Mouse (Mus musculus) limb, embryonic 15.5 days (tissue): ENCODE results near the gene Trub1. TPM values are rescaled to one million over a fixed set of nuclear protein-coding genes. Genes with fewer than 3 reads are reported as not detected.
A peak's percentile ranks its signal among the peaks of the same experiment; 100 is the strongest.

ENCODE experiments used
- ATAC-seq: fragments of 200-750 bp; cut with Nextera tagmentation; 2 replicates; pipeline ENCODE4 v1.8.0; 2017; ENCODE audit warnings: low read depth, moderate TSS enrichment; ENCODE audit not compliant: insufficient number of reproducible peaks, low FRiP score, low TSS enrichment
- H3K27ac ChIP-seq: fragments of 300-500 bp; sonication (generic); 2 replicates; pipeline ENCODE4 v1.5.1; 2015; ENCODE audit warnings: moderate library complexity, mild to moderate bottlenecking, inconsistent platforms
- H3K27me3 ChIP-seq: fragments of 300-500 bp; sonication (generic); 2 replicates; pipeline ENCODE4 v1.6.1; 2015; ENCODE audit warnings: inconsistent platforms
- H3K36me3 ChIP-seq: fragments of 300-500 bp; sonication (generic); 2 replicates; pipeline ENCODE4 v1.6.1; 2015; ENCODE audit warnings: inconsistent platforms
- H3K4me1 ChIP-seq: fragments of 300-500 bp; sonication (generic); 2 replicates; pipeline ENCODE4 v1.6.1; 2015; ENCODE audit warnings: inconsistent platforms
- H3K4me2 ChIP-seq: fragments of 300-500 bp; sonication (generic); 2 replicates; pipeline ENCODE4 v1.6.1; 2015; ENCODE audit warnings: mild to moderate bottlenecking, inconsistent platforms
- H3K4me3 ChIP-seq: fragments of 300-500 bp; sonication (generic); 2 replicates; pipeline ENCODE4 v1.5.1; 2015; ENCODE audit warnings: mild to moderate bottlenecking, inconsistent platforms
- H3K9ac ChIP-seq: fragments of 300-500 bp; sonication (generic); 2 replicates; pipeline ENCODE4 v1.6.1; 2015; ENCODE audit warnings: inconsistent platforms
- H3K9me3 ChIP-seq: fragments of 300-500 bp; sonication (generic); 2 replicates; pipeline ENCODE4 v1.6.1; 2016; ENCODE audit warnings: inconsistent platforms
- WGBS: fragments of 180-500 bp; shearing (Covaris S2); methylation state at CpG from one replicate; pipeline ENCODE4 v1.1.7; 2015; 5-methylcytosine and 5-hydroxymethylcytosine counted together
- polyA plus RNA-seq: library from polyadenylated mRNA; unstranded; fragments of >200 nt; fragmentation: Nextera tagmentation; extraction: Ambion mirVana; gene quantifications from 2 replicates; pipeline ENCODE4 v1.2.1, GENCODE M21; 2015

Gene Trub1
- polyA plus RNA-seq, 1 experiment from 2014 or later = 24.0 TPM

- H3K4me1 ChIP-seq = peaks cover 10% of the 10 kb centered on the region
- no peaks in the 10 kb centered on the region for H3K36me3 ChIP-seq
- no peak for ATAC-seq
- H3K4me2 ChIP-seq = no peak overlapping the region
- no peak overlapping the region for H3K4me3 ChIP-seq
- 71% methylated on average over 1 of the region's 1 CpGs for WGBS
- no peak overlapping the region for H3K27ac ChIP-seq
- no peaks in the 10 kb centered on the region for H3K27me3 ChIP-seq
- no peak overlapping the region for H3K9ac ChIP-seq
- H3K9me3 ChIP-seq = no peaks in the 10 kb centered on the region
These were observed 1.9 kb upstream of the Trub1 start for GRCm38 (mm10) chr19:57450849-57451248.

- no peak overlapping the region for H3K9ac ChIP-seq
- 87% methylated on average over 4 of the region's 4 CpGs for WGBS
- H3K27ac ChIP-seq = no peak overlapping the region
- H3K9me3 ChIP-seq = no peaks in the 10 kb centered on the region
- H3K36me3 ChIP-seq = no peaks in the 10 kb centered on the region
- no peaks in the 10 kb centered on the region for H3K27me3 ChIP-seq
- H3K4me3 ChIP-seq = no peak overlapping the region
- H3K4me2 ChIP-seq = no peak overlapping the region
- peaks cover 10% of the 10 kb centered on the region for H3K4me1 ChIP-seq
- no peak for ATAC-seq
These were observed 950 bp upstream of the Trub1 start for GRCm38 (mm10) chr19:57451762-57452161.

- no peaks in the 10 kb centered on the region for H3K27me3 ChIP-seq
- H3K27ac ChIP-seq = peak overlapping the region; percentile 47; the same call in 1 of the 2 replicates
- 5% methylated on average over 6 of the region's 6 CpGs for WGBS
- H3K4me1 ChIP-seq = peaks cover 10% of the 10 kb centered on the region
- H3K4me2 ChIP-seq = peak overlapping the region; percentile 51
- no peaks in the 10 kb centered on the region for H3K9me3 ChIP-seq
- H3K36me3 ChIP-seq = peaks cover 2% of the 10 kb centered on the region
- no peak for ATAC-seq
- peak overlapping the region; percentile 81 for H3K4me3 ChIP-seq
- H3K9ac ChIP-seq = peak overlapping the region; percentile 77
These were observed 497 bp downstream of the Trub1 start for GRCm38 (mm10) chr19:57453218-57453600.

GRCm38 (mm10) chr19:57455286-57455960, 2.7 kb downstream of the Trub1 start:
- H3K9ac ChIP-seq = no peak overlapping the region
- H3K9me3 ChIP-seq = no peaks in the 10 kb centered on the region
- no peak overlapping the region for H3K4me3 ChIP-seq
- ATAC-seq = no peak
- H3K4me1 ChIP-seq = peaks cover 10% of the 10 kb centered on the region
- H3K36me3 ChIP-seq = peaks cover 13% of the 10 kb centered on the region
- H3K27ac ChIP-seq = no peak overlapping the region
- no peak overlapping the region for H3K4me2 ChIP-seq
- 95% methylated on average over 25 of the region's 25 CpGs for WGBS
- no peaks in the 10 kb centered on the region for H3K27me3 ChIP-seq

- no peak for ATAC-seq
- Histone ChIP-seq H3K9ac (no peak overlapping the region), H3K27me3 (no peaks in the 10 kb centered on the region), H3K4me2 (no peak overlapping the region), H3K4me3 (no peak overlapping the region), H3K27ac (no peak overlapping the region), H3K9me3 (no peaks in the 10 kb centered on the region), H3K36me3 (peaks cover 15% of the 10 kb centered on the region), H3K4me1 (peaks cover 10% of the 10 kb centered on the region)
- WGBS = 75% methylated on average over 2 of the region's 2 CpGs
These were observed 4.4 kb downstream of the Trub1 start for GRCm38 (mm10) chr19:57457075-57457474.

- Histone ChIP-seq H3K4me3 (no peak overlapping the region), H3K4me1 (no peaks in the 10 kb centered on the region), H3K27me3 (no peaks in the 10 kb centered on the region), H3K9me3 (no peaks in the 10 kb centered on the region), H3K36me3 (peaks cover 25% of the 10 kb centered on the region), H3K4me2 (no peak overlapping the region), H3K27ac (no peak overlapping the region), H3K9ac (no peak overlapping the region)
- no peak for ATAC-seq
- WGBS = 67% methylated on average over 8 of the region's 8 CpGs
These were observed 11.0 kb downstream of the Trub1 start for GRCm38 (mm10) chr19:57463741-57464140.

- Histone ChIP-seq H3K4me2 (no peak overlapping the region), H3K9ac (no peak overlapping the region), H3K27ac (no peak overlapping the region), H3K27me3 (no peaks in the 10 kb centered on the region), H3K36me3 (peaks cover 33% of the 10 kb centered on the region), H3K9me3 (no peaks in the 10 kb centered on the region), H3K4me3 (no peak overlapping the region), H3K4me1 (no peaks in the 10 kb centered on the region)
- 68% methylated on average over 7 of the region's 7 CpGs for WGBS
- no peak; the same call in 1 of the 2 replicates for ATAC-seq
These were observed 13.0 kb downstream of the Trub1 start for GRCm38 (mm10) chr19:57465742-57466141.

- no peak for ATAC-seq
- 62% methylated on average over 12 of the region's 12 CpGs for WGBS
- H3K9ac ChIP-seq = no peak overlapping the region
- peaks cover 28% of the 10 kb centered on the region; the same call in 1 of the 2 replicates for H3K36me3 ChIP-seq
- no peak overlapping the region for H3K27ac ChIP-seq
- no peak overlapping the region for H3K4me2 ChIP-seq
- H3K4me3 ChIP-seq = no peak overlapping the region
- no peaks in the 10 kb centered on the region for H3K27me3 ChIP-seq
- 0 out of 2 replicates have a peak, but pooled peaks cover 3% of the 10 kb centered on the region for H3K4me1 ChIP-seq
- no peaks in the 10 kb centered on the region for H3K9me3 ChIP-seq
These were observed 18.3 kb downstream of the Trub1 start for GRCm38 (mm10) chr19:57471033-57471432.

GRCm38 (mm10) chr19:57472169-57472568, 19.5 kb downstream of the Trub1 start:
- WGBS = 62% methylated on average over 15 of the region's 15 CpGs
- ATAC-seq = no peak
- H3K27ac ChIP-seq = no peak overlapping the region
- no peak overlapping the region for H3K4me2 ChIP-seq
- peaks cover 28% of the 10 kb centered on the region; the same call in 1 of the 2 replicates for H3K36me3 ChIP-seq
- 0 out of 2 replicates have a peak, but pooled peaks cover 3% of the 10 kb centered on the region for H3K4me1 ChIP-seq
- H3K9ac ChIP-seq = no peak overlapping the region
- H3K4me3 ChIP-seq = no peak overlapping the region
- no peaks in the 10 kb centered on the region for H3K27me3 ChIP-seq
- no peaks in the 10 kb centered on the region for H3K9me3 ChIP-seq

- no peak for ATAC-seq
- Histone ChIP-seq H3K9me3 (no peaks in the 10 kb centered on the region), H3K4me2 (no peak overlapping the region), H3K27ac (no peak overlapping the region), H3K36me3 (peaks cover 28% of the 10 kb centered on the region; the same call in 1 of the 2 replicates), H3K9ac (no peak overlapping the region), H3K4me1 (0 out of 2 replicates have a peak, but pooled peaks cover 3% of the 10 kb centered on the region), H3K4me3 (no peak overlapping the region), H3K27me3 (no peaks in the 10 kb centered on the region)
- 75% methylated on average over 16 of the region's 16 CpGs for WGBS
These were observed 20.6 kb downstream of the Trub1 start for GRCm38 (mm10) chr19:57473301-57473700.

- 75% methylated on average over 4 of the region's 4 CpGs for WGBS
These were observed 22.6 kb downstream of the Trub1 start for GRCm38 (mm10) chr19:57475298-57475697.

GRCm38 (mm10) chr19:57477310-57477709, 24.6 kb downstream of the Trub1 start:
- no peak overlapping the region for H3K9ac ChIP-seq
- no peak overlapping the region for H3K27ac ChIP-seq
- H3K4me1 ChIP-seq = peaks cover 3% of the 10 kb centered on the region; the same call in 1 of the 2 replicates
- H3K36me3 ChIP-seq = 0 out of 2 replicates have a peak, but pooled peaks cover 9% of the 10 kb centered on the region
- no peak overlapping the region for H3K4me2 ChIP-seq
- ATAC-seq = no peak
- no peak overlapping the region for H3K4me3 ChIP-seq
- H3K9me3 ChIP-seq = no peaks in the 10 kb centered on the region
- H3K27me3 ChIP-seq = no peaks in the 10 kb centered on the region
- WGBS = 48% methylated on average over 8 of the region's 8 CpGs

More at GRCm38 (mm10) chr19:57475298-57475697, 22.6 kb downstream of the Trub1 start:
- Histone ChIP-seq H3K36me3 (peaks cover 9% of the 10 kb centered on the region; the same call in 1 of the 2 replicates), H3K4me2 (no peak overlapping the region), H3K9ac (no peak overlapping the region), H3K27me3 (no peaks in the 10 kb centered on the region), H3K27ac (no peak overlapping the region), H3K4me3 (no peak overlapping the region), H3K9me3 (no peaks in the 10 kb centered on the region), H3K4me1 (peaks cover 3% of the 10 kb centered on the region; the same call in 1 of the 2 replicates)
- no peak for ATAC-seq
